Mouse (Mus musculus) adrenal gland, adult 2 months (tissue): ENCODE results near the gene Nap1l1. TPM values are rescaled to one million over a fixed set of nuclear protein-coding genes. Genes with fewer than 3 reads are reported as not detected.
A peak's percentile ranks its signal among the peaks of the same experiment; 100 is the strongest.

ENCODE experiments used
- DNase-seq: peaks from one replicate; pipeline ENCODE4 v3.0.0; 2021
- polyA plus RNA-seq: library from polyadenylated mRNA; depleted of rRNA; stranded (reverse); fragments of >200 nt; gene quantifications from 2 replicates; pipeline ENCODE4 v1.2.3, GENCODE M21; 2012
- total RNA-seq, 2 experiments: library from RNA; stranded (reverse); gene quantifications; 2 replicates each; pipeline ENCODE4 v1.2.3; 2021

The Nap1l1 gene
- total and polyA plus RNA-seq, 3 experiments: 1.8 to 139 (median 125) TPM

DNA sequence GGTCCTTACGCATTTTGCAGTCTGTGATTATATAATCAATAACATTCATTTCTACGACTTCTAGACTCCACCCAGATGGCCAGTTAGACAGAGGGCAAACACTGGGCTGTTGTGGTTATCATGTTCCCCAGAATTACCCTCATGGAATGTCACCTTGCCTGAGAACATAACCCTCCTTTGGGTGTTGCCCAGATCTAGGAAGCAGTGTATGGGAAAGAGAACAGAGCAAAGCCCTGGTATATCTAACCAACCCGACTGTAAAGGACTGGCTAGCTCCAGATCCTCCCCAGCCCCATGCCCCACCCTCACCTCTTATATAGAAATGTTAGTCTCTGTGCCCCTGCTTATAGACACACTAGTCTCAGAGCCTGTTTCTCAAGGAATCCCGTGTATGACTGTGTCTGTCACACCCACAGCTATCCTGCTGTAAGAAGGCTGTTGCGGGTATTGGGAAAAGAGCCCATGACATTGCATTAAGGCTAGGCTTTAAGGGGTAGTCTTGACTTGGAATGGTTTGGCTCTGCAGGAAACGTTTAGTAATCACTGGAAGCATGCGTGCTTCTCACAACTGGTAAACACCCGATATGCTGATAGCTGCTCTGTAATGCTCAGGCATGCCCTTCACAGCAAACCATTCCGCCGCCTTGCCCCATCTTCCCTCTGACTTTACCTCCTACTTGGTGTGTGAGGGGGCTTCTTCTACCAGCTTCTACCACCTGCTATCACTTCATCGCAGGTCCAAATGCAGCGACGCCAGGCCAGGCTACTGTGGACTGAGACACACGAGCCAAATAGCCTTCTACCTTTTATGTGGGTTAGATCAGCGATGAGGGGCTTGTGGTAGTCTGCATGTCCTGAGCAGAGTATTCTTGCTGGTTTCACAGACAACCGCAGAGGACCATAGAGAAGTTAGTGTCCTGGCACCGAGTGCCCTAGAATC, 42.3 kb downstream of the Nap1l1 start:
- DNase-seq: no peak

DNA sequence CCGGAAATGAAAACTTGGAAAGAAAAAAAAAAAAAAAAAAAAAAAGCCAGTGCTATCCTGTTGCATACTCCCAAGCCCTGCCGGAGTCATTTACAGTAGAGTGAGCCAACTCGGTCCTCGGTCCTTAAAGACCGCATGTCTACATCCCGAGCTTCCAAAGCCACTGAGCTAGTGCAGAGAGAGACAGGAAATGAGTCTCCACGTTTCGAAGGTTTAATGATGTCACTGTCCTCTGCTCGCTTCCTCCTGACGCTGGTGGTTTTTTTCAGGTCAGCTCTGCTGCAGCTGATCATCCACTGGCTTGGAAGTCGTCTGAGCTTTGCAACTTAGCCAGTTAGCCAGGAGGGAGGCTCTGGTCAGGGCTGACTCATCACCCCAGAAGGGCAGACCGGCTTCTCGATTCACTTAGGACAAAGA, 43.2 kb downstream of the Nap1l1 start:
- DNase-seq: peak; percentile 86

DNA sequence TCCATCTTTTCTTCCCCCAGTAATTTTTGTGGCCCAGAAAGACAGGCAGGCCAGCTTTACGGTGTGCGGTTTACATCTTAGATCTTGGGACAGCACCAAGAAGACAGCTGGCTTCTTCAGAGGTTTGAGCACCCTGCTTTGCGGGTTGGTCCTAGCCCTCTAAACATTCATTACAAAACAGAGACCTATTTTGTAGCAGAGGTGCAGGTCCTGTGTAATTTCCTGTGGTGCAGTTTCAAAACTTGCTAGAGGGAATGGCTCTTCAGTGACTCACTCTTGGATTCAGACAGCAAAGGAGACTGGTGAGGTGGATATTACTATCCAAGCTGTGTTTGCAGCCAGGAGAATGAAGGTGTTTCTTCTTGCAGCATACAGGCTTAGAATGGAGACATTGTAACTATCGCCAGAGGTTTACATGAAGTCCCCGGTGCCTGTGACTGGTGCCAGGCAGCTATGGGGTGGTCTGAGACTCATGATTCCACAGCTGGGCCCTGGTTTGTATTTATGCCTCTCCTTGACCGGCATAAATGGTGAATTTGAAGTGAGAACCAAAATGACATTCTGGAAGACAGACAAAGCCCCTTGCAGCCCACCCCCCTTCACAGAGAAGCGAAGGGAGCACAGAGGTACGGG, 43.9 kb downstream of the Nap1l1 start:
- DNase-seq: peak; percentile 41

DNA sequence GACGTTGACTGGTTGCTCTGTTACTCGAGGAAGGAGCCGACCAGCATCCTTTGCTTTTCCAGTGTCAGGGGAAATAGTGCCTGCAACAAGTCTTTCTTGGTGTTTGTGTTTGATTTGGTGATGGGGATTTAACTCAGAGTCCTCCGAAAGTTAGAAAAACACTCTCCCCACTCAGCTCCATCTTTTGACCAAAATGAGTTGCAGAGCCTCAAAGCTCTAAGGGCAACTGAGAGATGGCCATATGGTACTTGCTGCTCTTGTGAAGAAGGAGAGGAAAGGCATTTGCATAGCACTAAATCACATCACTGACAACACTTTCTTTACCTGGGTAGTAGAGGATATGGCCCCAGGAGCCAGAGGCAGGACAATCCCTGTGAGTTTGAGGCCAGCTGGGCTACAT, 45.3 kb downstream of the Nap1l1 start:
- no peak for DNase-seq

DNA sequence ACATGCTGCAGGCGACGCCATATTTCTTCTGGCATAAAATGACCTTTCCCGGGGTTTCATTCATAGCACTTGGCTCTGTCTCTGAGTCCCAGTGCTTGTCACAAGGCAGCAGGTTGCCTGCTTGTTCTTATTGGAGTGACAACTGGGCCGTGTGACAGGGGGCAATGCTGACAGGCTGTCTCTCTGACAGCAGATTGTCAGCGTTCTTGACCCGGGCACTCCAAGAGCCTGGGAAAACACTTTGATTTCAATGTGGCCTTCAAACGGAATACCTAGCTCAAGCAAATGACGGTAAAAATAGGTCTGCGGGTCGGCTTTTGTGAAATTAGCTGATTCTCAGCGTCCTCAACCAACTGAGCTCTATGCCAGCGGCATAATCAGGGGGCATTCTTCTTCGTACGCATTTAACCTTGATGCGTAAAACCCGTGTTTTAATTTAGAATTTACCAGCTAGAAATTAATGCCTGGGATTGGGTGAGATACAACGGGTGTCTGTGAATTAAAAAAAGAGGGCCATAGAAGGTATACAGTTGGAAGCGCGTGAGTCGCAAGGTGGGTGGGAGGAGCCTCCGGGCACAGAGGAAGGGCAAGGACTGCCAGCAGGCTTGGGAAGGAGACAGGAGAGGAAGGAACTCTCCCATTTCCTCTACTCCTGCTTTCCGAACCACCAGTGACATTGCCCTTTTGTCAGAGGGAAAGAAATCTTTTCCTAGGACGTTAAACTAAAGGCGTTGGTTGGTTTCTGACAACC, 46.8 kb downstream of the Nap1l1 start:
- peak; percentile 74 for DNase-seq

DNA sequence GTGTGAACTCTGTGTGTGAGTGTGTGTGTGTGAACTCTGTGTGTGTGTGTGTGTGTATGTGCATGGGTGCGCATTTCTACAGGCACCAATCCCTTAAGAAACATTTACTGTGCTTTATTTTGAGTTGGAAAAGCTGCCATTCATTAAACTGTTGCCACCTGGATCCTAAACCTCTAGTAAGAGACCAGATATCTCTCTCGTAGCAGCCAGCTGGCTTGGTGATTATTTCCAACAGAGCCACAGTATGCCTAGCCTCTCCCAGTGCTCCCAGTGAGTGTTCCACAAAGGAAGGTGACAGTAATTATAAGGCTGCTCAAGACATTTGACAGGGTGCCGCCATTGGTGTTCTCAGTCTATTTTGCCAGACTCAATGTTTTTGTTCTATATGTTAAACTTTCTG, 47.6 kb downstream of the Nap1l1 start:
- DNase-seq: no peak

DNA sequence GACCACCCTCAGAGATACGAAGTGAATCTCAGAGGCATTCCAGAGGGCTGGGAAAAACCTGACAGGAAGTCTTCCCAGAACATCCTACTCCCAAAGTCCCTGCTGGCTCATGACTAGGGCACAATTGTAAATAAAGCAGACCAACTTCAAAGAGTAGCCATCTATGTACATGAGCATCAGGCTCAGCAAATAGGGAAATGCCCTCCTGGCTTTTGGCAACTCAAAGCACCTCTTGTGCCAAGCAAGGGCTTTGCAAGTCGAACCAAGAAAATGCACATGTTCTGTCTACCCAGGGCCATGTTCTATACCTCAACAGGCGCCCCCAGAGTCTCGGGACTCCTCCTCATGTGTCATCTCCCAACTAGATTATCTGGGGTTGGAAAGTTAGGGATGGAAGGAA, 48.6 kb downstream of the Nap1l1 start:
- DNase-seq: no peak

DNA sequence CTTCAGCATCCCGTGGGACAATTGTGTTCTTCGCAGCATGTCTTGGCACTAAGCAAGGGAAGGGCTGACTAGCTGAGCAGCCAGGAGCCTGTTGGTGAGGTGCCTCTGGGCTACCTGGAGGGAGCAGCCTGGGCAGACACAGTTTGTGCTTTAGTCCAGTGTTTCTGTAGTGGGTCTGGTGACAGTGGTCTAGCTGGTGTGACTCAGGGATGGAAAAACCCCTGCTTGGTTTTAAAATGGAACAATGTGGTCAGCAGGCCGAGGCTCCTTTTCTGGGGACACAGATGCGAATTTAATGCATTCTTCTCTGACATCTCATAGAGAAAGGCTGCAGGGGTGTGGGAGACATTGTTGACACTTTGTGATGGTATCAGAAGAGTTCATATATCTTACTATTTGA, 49.2 kb downstream of the Nap1l1 start:
- no peak for DNase-seq

DNA sequence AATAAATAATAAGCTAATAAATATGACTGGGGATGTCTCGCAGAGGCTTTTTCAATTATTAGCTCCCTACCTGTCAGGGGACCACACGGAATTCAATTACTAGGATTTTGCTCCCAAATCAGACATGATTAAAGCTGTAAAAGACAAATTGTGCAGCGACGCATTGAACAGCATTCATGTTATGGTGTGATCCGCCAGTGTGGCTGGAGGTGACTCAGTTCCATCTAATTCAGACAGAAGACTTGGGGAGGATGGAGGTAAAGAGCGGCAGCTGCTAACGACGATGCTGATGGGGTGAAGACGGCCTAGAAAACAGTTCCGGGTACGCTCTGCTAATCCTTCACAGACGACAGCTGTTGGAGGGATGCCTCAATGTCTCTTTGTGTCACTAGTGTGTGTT, 50.9 kb downstream of the Nap1l1 start:
- DNase-seq: no peak

DNA sequence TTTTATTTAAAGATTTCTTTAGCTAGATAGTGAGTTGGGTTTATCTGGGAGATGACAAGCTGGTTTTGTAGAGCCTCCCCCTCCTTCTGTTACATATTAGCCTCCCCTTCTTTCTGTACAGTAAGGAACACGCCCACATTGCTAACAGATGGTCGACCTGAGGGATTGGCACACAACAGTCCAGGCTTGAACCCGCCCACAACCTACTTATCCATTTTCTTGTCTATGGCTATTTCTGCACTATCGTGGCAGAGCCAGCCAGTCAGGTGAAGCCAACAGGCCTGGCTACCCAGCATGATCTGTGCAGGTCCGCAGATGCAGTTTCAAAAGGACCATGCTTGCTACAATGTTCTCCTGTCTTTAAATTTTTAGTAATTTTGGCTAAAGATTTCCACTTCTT, 54.0 kb downstream of the Nap1l1 start:
- DNase-seq: no peak

DNA sequence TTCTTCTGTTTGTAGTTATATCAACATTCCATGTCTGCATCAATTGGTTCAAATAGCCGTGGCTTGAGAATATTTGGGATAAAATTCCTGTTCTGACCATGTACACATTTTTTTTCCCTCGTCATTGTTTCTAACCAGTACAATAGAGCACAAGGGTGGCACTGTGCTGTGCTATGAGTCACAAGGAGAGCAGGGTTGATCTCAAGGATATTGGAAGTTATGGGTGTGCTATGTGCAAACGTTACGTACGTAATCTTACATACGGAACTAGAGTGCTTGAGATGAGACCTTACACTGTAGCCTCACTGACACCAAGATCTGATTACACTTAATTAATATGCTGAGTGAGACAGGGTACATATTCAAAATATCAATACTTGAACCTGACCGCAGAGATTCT, 54.6 kb downstream of the Nap1l1 start:
- DNase-seq: no peak

DNA sequence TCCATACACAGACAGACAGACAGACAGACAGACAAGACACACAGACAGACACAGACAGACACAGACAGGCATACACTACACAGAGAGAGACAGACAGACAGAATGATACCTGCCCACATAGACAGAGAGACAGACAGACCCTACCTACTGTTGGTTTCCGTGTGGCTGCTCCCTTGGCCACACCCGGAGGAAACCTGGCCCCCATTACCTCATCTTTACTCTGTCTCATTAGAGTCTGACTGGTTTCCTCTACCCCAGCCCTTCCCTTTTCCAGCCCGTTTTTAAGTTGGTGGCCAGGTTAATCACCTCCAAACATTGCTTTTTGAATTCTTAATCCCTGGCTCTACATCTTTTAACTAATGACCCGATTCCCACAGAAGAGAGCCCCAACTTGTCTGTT, 55.3 kb downstream of the Nap1l1 start:
- DNase-seq: no peak

DNA sequence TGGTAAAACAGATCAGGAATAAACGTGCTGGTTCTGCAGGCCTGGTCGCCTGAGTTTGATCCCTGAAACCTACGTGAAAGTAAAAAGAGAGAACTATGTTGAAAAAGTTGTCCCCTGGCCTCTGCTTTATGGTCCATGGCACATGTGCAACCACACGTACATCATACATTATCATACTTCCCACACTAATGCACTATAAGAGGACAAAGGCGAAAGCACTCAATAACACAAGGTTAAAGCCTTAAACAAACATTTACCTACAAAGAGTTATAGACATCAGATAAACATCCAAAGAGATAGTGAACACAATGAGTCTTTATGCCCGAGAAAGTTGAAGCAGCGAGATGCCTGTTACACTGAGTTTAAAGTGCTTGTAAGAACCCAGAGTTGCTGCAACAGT, 57.4 kb downstream of the Nap1l1 start:
- no peak for DNase-seq

DNA sequence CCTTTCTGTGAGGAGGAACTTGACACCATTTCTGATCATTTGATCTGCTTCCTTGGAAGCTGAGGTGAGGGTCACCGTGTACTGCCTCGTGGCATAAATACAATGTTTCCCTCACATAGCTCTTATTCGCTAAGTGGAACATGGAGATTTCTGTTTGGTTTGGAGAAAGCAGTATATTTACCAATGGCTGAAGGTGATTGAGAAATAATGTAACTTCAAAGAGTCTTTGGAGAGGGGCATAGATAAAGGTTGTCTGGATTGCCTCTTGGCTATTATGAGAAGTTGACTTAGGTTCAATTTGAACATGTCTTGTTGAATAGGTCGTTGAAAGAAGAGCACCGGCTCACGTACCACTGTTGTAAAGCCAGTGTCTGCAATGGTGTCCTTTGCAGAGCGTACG, 61.7 kb downstream of the Nap1l1 start:
- DNase-seq: no peak

DNA sequence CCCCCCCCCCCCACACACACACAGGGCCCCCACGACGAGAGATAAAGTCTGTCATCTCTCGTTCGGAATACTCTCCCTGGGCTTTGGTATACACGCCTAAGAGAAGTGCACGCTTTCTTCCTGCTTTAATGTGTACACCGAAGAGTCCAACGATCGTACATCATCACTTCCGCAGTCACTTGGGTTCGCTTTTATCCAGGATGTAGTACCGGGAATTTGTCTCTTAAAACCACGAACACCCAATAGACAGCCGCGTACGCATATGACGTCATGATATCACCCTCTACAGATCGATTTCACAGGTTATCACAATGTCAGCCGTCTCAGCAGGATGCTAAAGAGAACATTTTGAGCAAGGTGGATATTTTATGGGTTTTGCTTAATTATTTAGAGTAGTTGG, 64.4 kb downstream of the Nap1l1 start:
- no peak for DNase-seq

DNA sequence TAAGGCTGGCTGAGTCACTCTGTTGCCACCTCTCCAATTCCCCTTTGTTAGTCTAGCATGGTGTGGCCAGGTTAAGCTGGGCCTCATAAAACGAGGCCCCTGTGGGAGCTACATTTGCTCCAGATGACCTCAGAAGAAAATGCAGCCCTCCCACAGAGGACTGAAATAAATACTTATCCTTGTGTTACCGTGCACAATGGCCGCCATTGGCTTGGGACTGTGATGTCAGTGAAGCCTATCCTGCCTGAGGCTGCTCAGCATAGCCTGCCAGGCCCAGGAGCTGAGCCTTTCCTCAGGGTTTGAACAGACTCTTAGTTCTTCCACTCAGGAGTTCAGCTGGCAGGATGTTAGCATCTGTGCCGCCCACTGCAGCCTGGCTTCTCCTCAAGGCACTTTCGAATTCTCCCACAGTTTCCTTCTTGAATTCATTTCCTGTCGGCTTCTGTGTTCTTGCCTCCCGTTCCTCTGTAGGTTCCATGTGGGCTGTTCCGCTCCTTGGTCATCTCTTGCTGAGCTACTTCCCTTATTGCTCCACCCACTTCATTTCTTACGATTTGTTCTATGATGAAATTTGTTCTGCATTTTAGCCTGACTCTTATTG, 66.8 kb downstream of the Nap1l1 start:
- peak; percentile 37 for DNase-seq

DNA sequence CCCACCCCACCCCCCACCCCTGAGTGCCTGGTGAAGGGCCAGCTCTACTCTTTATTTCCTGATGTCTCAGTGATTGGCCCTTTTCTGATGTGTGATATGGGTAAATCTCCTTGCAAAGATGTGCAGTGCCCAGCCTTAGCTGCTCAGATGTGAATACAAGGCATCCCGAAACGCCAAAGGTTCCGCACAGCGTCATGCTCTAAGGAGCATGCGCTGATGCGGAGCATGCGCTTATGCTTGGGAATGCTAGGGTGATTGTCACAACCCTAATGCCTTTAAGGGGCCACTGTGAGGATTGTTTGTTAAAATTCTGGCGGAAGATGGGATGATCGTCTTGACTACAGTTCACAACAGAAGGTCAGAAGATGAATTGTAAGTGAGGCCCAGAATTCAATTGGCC, 67.7 kb downstream of the Nap1l1 start:
- no peak for DNase-seq

DNA sequence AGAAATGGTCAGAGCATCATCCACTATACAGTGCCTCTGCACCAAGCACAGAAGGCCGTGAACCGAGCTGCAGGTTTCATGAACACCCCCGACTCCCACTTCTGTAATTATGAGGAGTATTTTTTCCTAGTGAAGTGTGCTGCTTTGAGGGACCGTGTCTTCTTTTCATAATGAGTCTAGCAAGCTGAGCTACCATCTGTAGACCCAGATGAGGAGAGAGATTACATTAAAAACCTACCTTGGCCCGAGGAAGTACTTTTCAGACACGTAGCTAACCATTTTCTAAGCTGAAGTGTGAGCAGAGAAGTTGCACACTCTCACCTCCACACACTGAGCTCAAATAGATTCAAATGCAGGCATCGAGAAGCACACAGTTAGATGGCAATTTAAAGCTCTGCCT, 70.1 kb downstream of the Nap1l1 start:
- no peak for DNase-seq

DNA sequence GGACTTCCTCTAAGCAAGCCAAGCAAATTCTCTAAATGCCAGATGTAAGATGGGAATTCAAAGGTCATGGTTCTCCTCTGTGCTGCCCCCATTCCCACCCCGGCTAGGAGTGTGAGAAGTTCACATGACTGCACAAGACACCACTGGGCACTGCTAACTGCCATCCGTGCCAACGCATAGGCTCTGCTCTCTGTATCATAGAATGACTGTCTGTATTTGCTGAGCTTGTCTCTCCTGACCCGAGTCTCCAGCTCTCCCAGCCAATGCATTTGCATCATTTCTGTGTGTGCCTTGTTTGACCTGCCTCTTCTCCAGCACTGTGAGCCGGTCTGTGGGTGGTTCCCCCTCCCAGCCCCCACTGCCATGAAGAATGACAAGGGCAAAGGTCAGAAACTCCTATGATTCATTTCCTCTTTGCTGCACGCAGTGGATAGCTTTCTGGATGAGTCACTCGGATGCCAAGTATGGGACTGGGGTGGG, 70.8 kb downstream of the Nap1l1 start:
- DNase-seq: peak; percentile 81

DNA sequence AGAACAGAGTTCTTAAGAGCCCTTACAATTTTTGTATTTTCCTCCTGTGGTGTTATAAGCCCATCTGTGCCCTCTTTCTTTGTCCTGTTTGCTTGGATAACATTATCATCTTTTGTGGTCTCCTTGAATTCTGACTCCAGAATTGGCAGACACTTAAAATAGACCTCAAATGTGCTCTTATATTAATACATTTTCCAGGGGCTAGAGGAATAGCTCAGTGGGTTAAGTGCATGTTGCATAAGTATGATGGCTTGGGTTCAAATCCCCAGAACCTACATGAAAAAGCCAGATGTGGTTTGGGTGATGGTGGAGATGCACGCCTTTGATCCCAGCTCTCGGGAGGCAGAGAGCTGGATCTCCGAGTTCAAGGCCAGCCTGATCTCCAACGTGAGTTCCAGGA, 71.3 kb downstream of the Nap1l1 start:
- no peak for DNase-seq

DNA sequence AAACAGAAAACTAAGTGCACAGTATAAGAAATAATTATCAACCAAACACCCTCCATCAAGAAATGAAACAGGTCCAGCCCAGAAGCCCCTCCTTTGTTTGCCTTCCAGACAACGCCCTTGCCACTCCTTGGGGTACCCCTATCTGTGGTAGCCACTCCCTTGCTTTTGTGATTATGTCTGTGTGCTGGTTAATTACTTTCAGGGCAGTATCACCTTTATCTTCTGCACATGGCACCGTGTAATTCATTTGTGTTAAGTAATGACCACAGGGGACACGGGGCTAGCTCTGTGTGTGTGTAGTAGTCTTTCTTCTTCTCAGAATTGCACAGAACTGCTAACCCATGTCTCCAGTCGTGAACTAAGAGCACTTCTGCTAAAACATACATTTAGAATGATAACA, 72.6 kb downstream of the Nap1l1 start:
- DNase-seq: no peak
